Mouse (Mus musculus): ENCODE data around the gene Dab1. TPM values are rescaled to one million over a fixed set of nuclear protein-coding genes. Genes with fewer than 3 reads are reported as not detected.

Dab1 gene
- polyA plus RNA-seq, 1 experiment from 2014 or later, result 36.4 TPM

DNA sequence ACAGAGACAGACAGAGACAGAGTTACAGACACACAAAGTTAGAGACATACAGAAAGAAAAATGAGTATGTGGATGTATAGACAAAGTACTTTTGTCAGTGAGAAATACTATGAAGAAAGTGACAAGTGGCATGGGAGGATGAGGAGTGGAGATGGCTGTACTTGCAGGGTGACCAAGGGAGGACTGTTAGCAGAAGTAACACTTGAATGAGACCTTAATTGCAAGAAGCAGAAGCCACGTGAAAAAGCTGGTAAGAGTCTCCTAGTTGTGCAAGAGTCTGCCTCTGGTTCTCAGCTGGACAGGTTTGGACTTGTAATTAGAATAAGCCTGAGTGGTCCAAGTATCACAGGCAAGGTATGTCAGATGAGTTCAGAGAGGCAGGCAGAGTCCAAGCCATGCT, 88.0 kb downstream of the Dab1 start:
- H3K27me3 ChIP-seq (ENCODE audit: control insufficient read depth, insufficient read depth, low read length), result no peaks in the 10 kb centered on the region
- no peaks in the 10 kb centered on the region for H3K4me1 ChIP-seq (ENCODE audit: control insufficient read depth, insufficient read depth, low read length)
- no peaks in the 10 kb centered on the region for H3K9me3 ChIP-seq (ENCODE audit: control insufficient read depth, low read length)
- H3K9ac ChIP-seq (ENCODE audit: low read length), result no peak overlapping the region
- no peak overlapping the region for H3K4me2 ChIP-seq (ENCODE audit: low read depth)
- no peak overlapping the region for H3K4me3 ChIP-seq (ENCODE audit: low read depth, low read length)
- WGBS, result 63% methylated on average over 1 of the region's 1 CpGs
- no peaks in the 10 kb centered on the region for H3K36me3 ChIP-seq (ENCODE audit: control insufficient read depth, insufficient read depth, low read length)
- ATAC-seq (ENCODE audit: insufficient read depth, low FRiP score, low TSS enrichment) (no peak), DNase-seq (ENCODE audit: low spot score) (no peak)
- H3K27ac ChIP-seq (ENCODE audit: low read depth, low read length), result no peak overlapping the region

DNA sequence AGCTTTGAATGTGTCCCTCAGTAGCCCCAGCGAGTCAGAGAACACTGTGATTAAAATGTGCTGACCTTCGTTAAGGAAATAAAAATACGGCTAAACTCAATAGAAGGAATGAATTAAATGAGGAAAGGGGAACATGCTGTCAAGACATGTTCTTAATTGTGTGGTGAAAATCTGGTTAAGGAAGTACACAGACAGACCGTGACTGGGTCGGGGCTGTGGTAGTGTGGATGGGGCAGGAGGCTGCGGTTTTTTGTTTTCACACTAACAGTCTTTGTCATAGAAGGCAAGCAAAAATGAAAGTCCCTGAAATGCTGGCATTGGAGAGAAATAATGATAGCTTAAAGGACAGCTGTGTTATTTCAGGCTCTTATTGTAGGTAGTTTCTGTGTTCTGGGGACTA, 92.2 kb downstream of the Dab1 start:
- no peaks in the 10 kb centered on the region for H3K4me1 ChIP-seq (ENCODE audit: control insufficient read depth, insufficient read depth, low read length)
- H3K27ac ChIP-seq (ENCODE audit: low read depth, low read length), result no peak overlapping the region
- no peak overlapping the region for H3K4me2 ChIP-seq (ENCODE audit: low read depth)
- no peaks in the 10 kb centered on the region for H3K27me3 ChIP-seq (ENCODE audit: control insufficient read depth, insufficient read depth, low read length)
- H3K9me3 ChIP-seq (ENCODE audit: control insufficient read depth, low read length), result no peaks in the 10 kb centered on the region
- DNase-seq (ENCODE audit: low spot score) (no peak), ATAC-seq (ENCODE audit: insufficient read depth, low FRiP score, low TSS enrichment) (no peak)
- no peak overlapping the region for H3K4me3 ChIP-seq (ENCODE audit: low read depth, low read length)
- WGBS, result 92% methylated on average over 6 of the region's 6 CpGs
- no peak overlapping the region for H3K9ac ChIP-seq (ENCODE audit: low read length)
- H3K36me3 ChIP-seq (ENCODE audit: control insufficient read depth, insufficient read depth, low read length), result no peaks in the 10 kb centered on the region

DNA sequence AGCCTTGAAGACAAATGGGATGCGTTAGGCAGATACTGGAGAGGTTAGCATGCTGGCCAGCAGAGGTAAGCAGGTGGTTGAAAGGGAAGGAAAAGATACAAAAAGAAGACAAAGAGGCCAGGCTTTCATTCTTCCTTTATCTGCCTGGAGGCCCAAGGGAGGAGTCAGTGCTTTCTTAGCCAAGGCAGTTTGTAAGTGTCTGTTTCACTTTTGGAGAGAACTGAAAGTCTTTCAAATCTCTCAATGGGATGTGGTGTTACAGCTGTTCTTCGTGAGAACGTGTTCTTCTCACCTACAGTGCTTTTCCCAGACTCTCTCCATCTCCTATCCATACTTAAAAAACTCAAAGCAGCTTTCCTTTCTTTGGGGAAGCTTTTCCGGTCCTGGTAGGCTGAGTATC, 94.8 kb downstream of the Dab1 start:
- H3K4me3 ChIP-seq (ENCODE audit: low read depth, low read length), result no peak overlapping the region
- H3K27ac ChIP-seq (ENCODE audit: low read depth, low read length), result no peak overlapping the region
- no peaks in the 10 kb centered on the region for H3K36me3 ChIP-seq (ENCODE audit: control insufficient read depth, insufficient read depth, low read length)
- ATAC-seq (ENCODE audit: insufficient read depth, low FRiP score, low TSS enrichment), result no peak
- H3K4me1 ChIP-seq (ENCODE audit: control insufficient read depth, insufficient read depth, low read length), result no peaks in the 10 kb centered on the region
- H3K9ac ChIP-seq (ENCODE audit: low read length), result no peak overlapping the region
- H3K27me3 ChIP-seq (ENCODE audit: control insufficient read depth, insufficient read depth, low read length), result no peaks in the 10 kb centered on the region
- H3K9me3 ChIP-seq (ENCODE audit: control insufficient read depth, low read length), result no peaks in the 10 kb centered on the region
- no peak overlapping the region for H3K4me2 ChIP-seq (ENCODE audit: low read depth)
- no peak for DNase-seq (ENCODE audit: low spot score)
- 89% methylated on average over 4 of the region's 4 CpGs for WGBS

DNA sequence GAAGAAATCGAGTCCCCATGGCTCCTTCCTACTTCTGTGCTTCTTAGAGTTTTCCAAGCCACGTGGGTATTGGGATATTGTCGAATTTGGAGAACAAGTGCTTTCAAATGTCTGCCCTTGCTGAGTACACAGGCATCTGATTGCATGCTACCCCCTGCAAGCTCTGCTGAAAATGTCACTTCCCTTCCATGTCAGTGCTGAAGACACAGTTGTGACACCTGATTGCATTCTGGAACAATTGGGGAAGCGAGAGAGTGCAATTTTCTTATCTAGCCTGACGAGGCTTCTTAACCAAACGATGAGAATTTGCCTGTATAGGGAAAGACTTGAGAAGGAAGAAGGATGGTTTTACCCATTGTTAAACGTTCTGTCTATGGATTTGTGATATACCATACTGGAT, 95.8 kb downstream of the Dab1 start:
- H3K9me3 ChIP-seq (ENCODE audit: control insufficient read depth, low read length), result no peaks in the 10 kb centered on the region
- H3K27ac ChIP-seq (ENCODE audit: low read depth, low read length), result no peak overlapping the region
- 85% methylated on average over 7 of the region's 7 CpGs for WGBS
- H3K4me3 ChIP-seq (ENCODE audit: low read depth, low read length), result no peak overlapping the region
- H3K9ac ChIP-seq (ENCODE audit: low read length), result no peak overlapping the region
- DNase-seq (ENCODE audit: low spot score) (no peak), ATAC-seq (ENCODE audit: insufficient read depth, low FRiP score, low TSS enrichment) (no peak)
- H3K4me2 ChIP-seq (ENCODE audit: low read depth), result no peak overlapping the region
- no peaks in the 10 kb centered on the region for H3K27me3 ChIP-seq (ENCODE audit: control insufficient read depth, insufficient read depth, low read length)
- H3K36me3 ChIP-seq (ENCODE audit: control insufficient read depth, insufficient read depth, low read length), result no peaks in the 10 kb centered on the region
- no peaks in the 10 kb centered on the region for H3K4me1 ChIP-seq (ENCODE audit: control insufficient read depth, insufficient read depth, low read length)

DNA sequence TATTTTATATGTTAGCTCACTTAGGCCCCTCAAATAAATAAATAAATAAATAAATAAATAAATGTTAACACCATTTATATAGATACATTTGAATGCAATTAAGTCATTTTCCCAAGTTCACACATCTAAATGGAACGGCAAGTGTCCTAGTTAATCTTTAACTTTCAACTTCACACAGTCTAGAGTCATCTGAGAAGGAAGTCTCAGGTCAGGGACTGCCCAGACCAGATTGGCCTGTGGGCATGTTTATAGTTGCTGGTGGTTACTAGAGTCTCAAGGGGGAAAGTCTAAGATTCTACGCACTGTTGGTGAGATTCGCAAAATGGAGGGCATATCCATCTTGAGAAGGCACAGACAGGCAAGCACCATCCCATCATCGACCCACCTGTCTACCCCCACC, 96.4 kb downstream of the Dab1 start:
- Histone ChIP-seq H3K9ac (ENCODE audit: low read length) (no peak overlapping the region), H3K4me3 (ENCODE audit: low read depth, low read length) (no peak overlapping the region), H3K27me3 (ENCODE audit: control insufficient read depth, insufficient read depth, low read length) (no peaks in the 10 kb centered on the region), H3K27ac (ENCODE audit: low read depth, low read length) (no peak overlapping the region), H3K4me2 (ENCODE audit: low read depth) (no peak overlapping the region), H3K4me1 (ENCODE audit: control insufficient read depth, insufficient read depth, low read length) (no peaks in the 10 kb centered on the region), H3K36me3 (ENCODE audit: control insufficient read depth, insufficient read depth, low read length) (no peaks in the 10 kb centered on the region), H3K9me3 (ENCODE audit: control insufficient read depth, low read length) (no peaks in the 10 kb centered on the region)
- no peak for DNase-seq (ENCODE audit: low spot score)
- WGBS, result 89% methylated on average over 4 of the region's 4 CpGs
- ATAC-seq (ENCODE audit: insufficient read depth, low FRiP score, low TSS enrichment), result no peak

DNA sequence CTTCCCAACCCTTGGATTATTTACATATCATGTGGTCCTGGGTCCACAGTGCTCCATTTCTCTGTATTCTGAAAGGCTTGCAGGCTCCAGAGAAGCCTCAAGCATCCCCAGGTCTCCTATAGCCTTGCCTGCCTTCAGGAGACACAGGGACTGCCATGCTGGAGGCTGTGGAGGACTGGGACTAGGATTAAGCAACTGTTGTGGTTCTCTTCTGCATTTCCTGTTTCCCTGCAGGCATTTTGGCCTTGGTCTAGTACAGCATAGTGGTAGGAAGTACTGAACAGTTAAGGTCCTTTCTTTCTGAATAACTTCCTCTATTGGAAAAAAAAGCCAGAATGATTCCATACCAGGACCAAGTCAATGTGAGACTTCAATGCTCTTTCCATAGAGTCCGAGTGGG, 103.6 kb downstream of the Dab1 start:
- Histone ChIP-seq H3K4me3 (ENCODE audit: low read depth, low read length) (no peak overlapping the region), H3K4me1 (ENCODE audit: control insufficient read depth, insufficient read depth, low read length) (no peaks in the 10 kb centered on the region), H3K27me3 (ENCODE audit: control insufficient read depth, insufficient read depth, low read length) (no peaks in the 10 kb centered on the region), H3K4me2 (ENCODE audit: low read depth) (no peak overlapping the region), H3K36me3 (ENCODE audit: control insufficient read depth, insufficient read depth, low read length) (no peaks in the 10 kb centered on the region), H3K9me3 (ENCODE audit: control insufficient read depth, low read length) (no peaks in the 10 kb centered on the region), H3K9ac (ENCODE audit: low read length) (no peak overlapping the region), H3K27ac (ENCODE audit: low read depth, low read length) (no peak overlapping the region)
- DNase-seq (ENCODE audit: low spot score) (no peak), ATAC-seq (ENCODE audit: insufficient read depth, low FRiP score, low TSS enrichment) (no peak)
- WGBS, result 94% methylated on average over 1 of the region's 1 CpGs

DNA sequence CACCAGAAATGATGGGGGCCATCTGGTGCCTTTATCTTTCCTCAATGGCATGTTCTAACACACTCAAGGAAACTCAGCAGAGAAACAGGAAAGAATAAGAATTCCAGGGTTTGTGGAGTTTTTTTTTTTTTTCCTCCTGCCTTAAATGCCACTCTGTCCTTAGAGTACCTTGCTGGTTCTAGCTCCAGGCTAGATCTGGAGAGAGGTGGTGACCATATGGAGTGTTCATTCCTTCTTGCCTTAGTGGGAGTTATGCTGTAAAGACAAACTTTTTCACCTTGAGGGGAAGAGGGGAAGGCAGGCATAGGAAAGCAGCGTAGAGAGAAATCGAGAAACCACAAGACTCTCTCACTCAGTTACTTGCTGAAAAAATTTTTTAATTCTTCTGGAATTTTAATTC, 107.3 kb downstream of the Dab1 start:
- Histone ChIP-seq H3K9ac (ENCODE audit: low read length) (no peak overlapping the region), H3K9me3 (ENCODE audit: control insufficient read depth, low read length) (no peaks in the 10 kb centered on the region), H3K4me3 (ENCODE audit: low read depth, low read length) (no peak overlapping the region), H3K27me3 (ENCODE audit: control insufficient read depth, insufficient read depth, low read length) (no peaks in the 10 kb centered on the region), H3K4me2 (ENCODE audit: low read depth) (no peak overlapping the region), H3K36me3 (ENCODE audit: control insufficient read depth, insufficient read depth, low read length) (no peaks in the 10 kb centered on the region), H3K4me1 (ENCODE audit: control insufficient read depth, insufficient read depth, low read length) (no peaks in the 10 kb centered on the region), H3K27ac (ENCODE audit: low read depth, low read length) (no peak overlapping the region)
- ATAC-seq (ENCODE audit: insufficient read depth, low FRiP score, low TSS enrichment), result no peak
- 90% methylated on average over 2 of the region's 2 CpGs for WGBS
- DNase-seq (ENCODE audit: low spot score), result no peak

DNA sequence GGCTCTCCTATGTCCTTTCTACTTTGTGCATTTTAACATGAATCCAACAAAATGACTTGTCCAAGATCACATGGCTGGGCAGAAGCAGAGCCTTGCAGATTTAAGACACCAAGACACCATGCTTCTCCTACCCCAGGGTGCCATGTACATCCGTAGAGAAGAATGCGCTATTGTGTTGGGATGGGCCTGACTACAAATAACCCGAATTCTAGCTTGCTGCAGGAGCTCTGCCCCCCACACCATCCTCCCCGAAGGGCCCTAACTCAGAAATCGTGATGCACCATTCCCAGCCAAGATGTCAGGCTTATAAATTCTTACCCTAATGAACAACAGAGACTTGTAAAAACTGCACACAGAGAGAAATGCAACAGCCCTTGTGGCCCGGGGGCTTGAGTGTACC, 118.0 kb downstream of the Dab1 start:
- ATAC-seq (ENCODE audit: insufficient read depth, low FRiP score, low TSS enrichment), result no peak
- 59% methylated on average over 6 of the region's 6 CpGs for whole genome bisulfite sequencing

DNA sequence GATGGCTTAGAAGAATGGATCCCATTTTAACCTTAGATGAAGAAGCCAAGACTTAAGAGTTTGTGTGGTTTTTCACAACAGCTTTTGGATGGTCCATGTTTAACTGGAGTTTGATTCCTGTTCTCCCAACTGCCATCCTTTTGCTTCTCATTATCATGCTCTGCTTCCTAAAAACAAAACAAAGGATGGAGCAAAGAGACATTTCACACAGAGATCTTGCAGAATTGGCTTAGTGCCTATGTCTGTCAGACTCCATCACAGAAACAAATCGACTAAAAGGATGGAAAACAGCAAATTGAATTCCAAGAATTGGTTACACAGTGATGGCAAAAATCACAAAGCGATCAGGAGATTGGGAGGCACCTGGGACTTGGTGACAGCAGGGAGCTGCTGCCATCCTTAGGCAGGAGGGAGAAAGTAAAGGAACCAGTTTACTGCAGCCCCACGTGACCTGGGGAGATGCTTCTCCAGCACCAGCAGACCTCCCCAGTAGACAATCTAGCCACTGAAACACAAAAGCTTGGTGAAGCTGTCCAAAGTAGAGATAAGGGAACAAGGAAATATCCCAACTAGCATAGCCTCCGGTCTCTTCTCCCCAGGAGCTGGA, 132.2 kb downstream of the Dab1 start:
- DNase-seq (ENCODE audit: low spot score), result no peak
- WGBS, result 66% methylated on average over 4 of the region's 4 CpGs
- no peak overlapping the region for H3K9ac ChIP-seq (ENCODE audit: low read length)

More for the DNA sequence above, 118.0 kb downstream of the Dab1 start:
- Histone ChIP-seq H3K4me2 (ENCODE audit: low read depth) (no peak overlapping the region), H3K27me3 (ENCODE audit: control insufficient read depth, insufficient read depth, low read length) (no peaks in the 10 kb centered on the region), H3K4me1 (ENCODE audit: control insufficient read depth, insufficient read depth, low read length) (no peaks in the 10 kb centered on the region), H3K4me3 (ENCODE audit: low read depth, low read length) (no peak overlapping the region), H3K9ac (ENCODE audit: low read length) (no peak overlapping the region), H3K9me3 (ENCODE audit: control insufficient read depth, low read length) (no peaks in the 10 kb centered on the region), H3K36me3 (ENCODE audit: control insufficient read depth, insufficient read depth, low read length) (no peaks in the 10 kb centered on the region), H3K27ac (ENCODE audit: low read depth, low read length) (no peak overlapping the region)
- DNase-seq (ENCODE audit: low spot score), result no peak

More for the DNA sequence above, 132.2 kb downstream of the Dab1 start:
- ATAC-seq (ENCODE audit: insufficient read depth, low FRiP score, low TSS enrichment), result no peak
- Histone ChIP-seq H3K36me3 (ENCODE audit: control insufficient read depth, insufficient read depth, low read length) (no peaks in the 10 kb centered on the region), H3K9me3 (ENCODE audit: control insufficient read depth, low read length) (no peaks in the 10 kb centered on the region), H3K4me1 (ENCODE audit: control insufficient read depth, insufficient read depth, low read length) (no peaks in the 10 kb centered on the region), H3K27me3 (ENCODE audit: control insufficient read depth, insufficient read depth, low read length) (no peaks in the 10 kb centered on the region), H3K27ac (ENCODE audit: low read depth, low read length) (no peak overlapping the region), H3K4me3 (ENCODE audit: low read depth, low read length) (no peak overlapping the region), H3K4me2 (ENCODE audit: low read depth) (no peak overlapping the region)
